Mouse (Mus musculus) naive thymus-derived CD4-positive, alpha-beta T cell, adult 5 months (primary cell): ENCODE measurements around the gene Gas7. TPM values are rescaled to one million over a fixed set of nuclear protein-coding genes. Genes with fewer than 3 reads are reported as not detected.

Source experiments
- polyA plus RNA-seq: library from polyadenylated mRNA; unstranded; fragments of 100-300 nt; shearing (Covaris generic); gene quantifications from one replicate; pipeline ENCODE4 v1.2.1, GENCODE M21; 2017

The Gas7 gene
- polyA plus RNA-seq, result 0.14 TPM

GRCm38 (mm10) chr11:67454874-67455526, at the start of gene Gas7:
TSS of gene Gas7 (plus strand) at chr11:67455437.

GRCm38 (mm10) chr11:67694703-67695376, 239.6 kb downstream of the Gas7 start, which contains the start of gene Rcvrn:
TSS of gene Rcvrn (plus strand) at chr11:67695326.

Other genes with a start within 250 kb of the Gas7 start
- gene Myh4, start 217.4 kb upstream of the Gas7 start, polyA plus RNA-seq, result 0.07 TPM
- 0.14 TPM for gene Myh8, start 178.3 kb upstream of the Gas7 start, polyA plus RNA-seq
- not detected for gene Myh13, start 133.8 kb upstream of the Gas7 start, polyA plus RNA-seq
- gene Rcvrn, start 239.9 kb downstream of the Gas7 start, polyA plus RNA-seq, result not detected